Mouse (Mus musculus): ENCODE results near the gene Clcnkb. TPM values are rescaled to one million over a fixed set of nuclear protein-coding genes. Genes with fewer than 3 reads are reported as not detected.

Gene Clcnkb
- total and polyA plus RNA-seq, 3 experiments, result not detected

GRCm38 (mm10) chr4:141362937-141363548 is 52.8 kb downstream of the Clcnkb start:
- Histone ChIP-seq H3K27me3 (ENCODE audit: control insufficient read depth in 1 of 2, insufficient read depth in 2 of 2, low read length in 2 of 2) (peaks cover 0 to 4% of the 10 kb centered on the region in 2 experiments; a peak in 1 of 4 replicates), H3K27ac (ENCODE audit: control insufficient read depth, low read depth, low read length) (no peak overlapping the region), H3K4me1 (ENCODE audit: control insufficient read depth in 1 of 2, insufficient read depth in 2 of 2, low read length in 2 of 2) (no peaks in the 10 kb centered on the region; a peak in 1 of 4 replicates), H3K9me3 (replicated peaks; ENCODE audit: insufficient read depth, low read length) (no peaks in the 10 kb centered on the region), H3K9ac (ENCODE audit: control insufficient read depth, low read depth, low read length, poor library complexity, severe bottlenecking) (no peak overlapping the region), H3K79me2 (ENCODE audit: control insufficient read depth, insufficient read depth, low read length, poor library complexity) (no peaks in the 10 kb centered on the region), H3K36me3 (ENCODE audit: control insufficient read depth in 1 of 2, insufficient read depth in 2 of 2, low read length in 2 of 2) (no peaks in the 10 kb centered on the region), H3K4me3 (ENCODE audit: control insufficient read depth in 1 of 2, insufficient read depth in 1 of 2, low read depth in 2 of 2, low read length in 2 of 2) (no peak overlapping the region)
- TF ChIP-seq ZC3H11A (IDR thresholded peaks at IDR 0.05; ENCODE audit: low read depth, low read length), result peak; percentile 95
- TF ChIP-seq SMC3 (IDR thresholded peaks at IDR 0.05; ENCODE audit: low read depth, low read length), result peak; percentile 96
- TF ChIP-seq RAD21 (IDR thresholded peaks at IDR 0.05; ENCODE audit: low read depth, low read length), result peak; percentile 90
- TF ChIP-seq CTCF (IDR thresholded peaks at IDR 0.05 in 2 of 3, conservative IDR thresholded peaks at IDR 0.05 in 1 of 3; ENCODE audit: control insufficient read depth in 1 of 3, insufficient read depth in 1 of 3, low read depth in 2 of 3, low read length in 3 of 3, poor library complexity in 1 of 3, severe bottlenecking in 1 of 3), result peak; percentile 65 to 88 (median 66)
- TF ChIP-seq HCFC1 (IDR thresholded peaks at IDR 0.05; ENCODE audit: low read depth, low read length), result no peak
- TF ChIP-seq CHD1 (IDR thresholded peaks at IDR 0.05; ENCODE audit: low read depth, low read length), result no peak
- TF ChIP-seq CHD2 (IDR thresholded peaks at IDR 0.05; ENCODE audit: low read length), result no peak
- TF ChIP-seq ZMIZ1 (IDR thresholded peaks at IDR 0.05; ENCODE audit: low read depth, low read length), result no peak
- DNase-seq (ENCODE audit: low read depth, low spot score), result peak; percentile 74

- peak; percentile 74 for DNase-seq (ENCODE audit: low read depth, low spot score)
- no peak overlapping the region for H3K9ac ChIP-seq (ENCODE audit: control insufficient read depth, low read depth, low read length, poor library complexity, severe bottlenecking)
- H3K27me3 ChIP-seq (ENCODE audit: control insufficient read depth in 1 of 2, insufficient read depth in 2 of 2, low read length in 2 of 2), result peaks cover 0 to 3% of the 10 kb centered on the region in 2 experiments; a peak in 1 of 4 replicates
- no peaks in the 10 kb centered on the region for H3K36me3 ChIP-seq (ENCODE audit: control insufficient read depth in 1 of 2, insufficient read depth in 2 of 2, low read length in 2 of 2)
- no peaks in the 10 kb centered on the region for H3K9me3 ChIP-seq (replicated peaks; ENCODE audit: insufficient read depth, low read length)
- no peak overlapping the region for H3K27ac ChIP-seq (ENCODE audit: control insufficient read depth, low read depth, low read length)
- H3K79me2 ChIP-seq (ENCODE audit: control insufficient read depth, insufficient read depth, low read length, poor library complexity), result no peaks in the 10 kb centered on the region
- TF ChIP-seq SMC3 (IDR thresholded peaks at IDR 0.05; ENCODE audit: low read depth, low read length) (peak; percentile 85), CTCF (IDR thresholded peaks at IDR 0.05 in 2 of 3, conservative IDR thresholded peaks at IDR 0.05 in 1 of 3; ENCODE audit: control insufficient read depth in 1 of 3, insufficient read depth in 1 of 3, low read depth in 2 of 3, low read length in 3 of 3, poor library complexity in 1 of 3, severe bottlenecking in 1 of 3) (peak; percentile 60 to 87 (median 75)), ZC3H11A (IDR thresholded peaks at IDR 0.05; ENCODE audit: low read depth, low read length) (peak; percentile 69), ETS1 (IDR thresholded peaks at IDR 0.05; ENCODE audit: low read depth, low read length) (no peak), MAZ (IDR thresholded peaks at IDR 0.05; ENCODE audit: low read depth, low read length) (0 out of 2 replicates have a peak, but pooled peaks have one; percentile 35), JUND (IDR thresholded peaks at IDR 0.05; ENCODE audit: low read depth, low read length) (no peak), RAD21 (IDR thresholded peaks at IDR 0.05; ENCODE audit: low read depth, low read length) (peak; percentile 56)
- no peak overlapping the region for H3K4me3 ChIP-seq (ENCODE audit: control insufficient read depth in 1 of 2, insufficient read depth in 1 of 2, low read depth in 2 of 2, low read length in 2 of 2)
- no peaks in the 10 kb centered on the region; a peak in 1 of 4 replicates for H3K4me1 ChIP-seq (ENCODE audit: control insufficient read depth in 1 of 2, insufficient read depth in 2 of 2, low read length in 2 of 2)
Observed at GRCm38 (mm10) chr4:141360846-141361245, 55.0 kb downstream of the Clcnkb start.

GRCm38 (mm10) chr4:141359222-141359621 is 56.6 kb downstream of the Clcnkb start:
- Histone ChIP-seq H3K27ac (ENCODE audit: control insufficient read depth, low read depth, low read length) (no peak overlapping the region), H3K4me3 (ENCODE audit: control insufficient read depth in 1 of 2, insufficient read depth in 1 of 2, low read depth in 2 of 2, low read length in 2 of 2) (no peak overlapping the region), H3K36me3 (ENCODE audit: control insufficient read depth in 1 of 2, insufficient read depth in 2 of 2, low read length in 2 of 2) (no peaks in the 10 kb centered on the region), H3K9ac (ENCODE audit: control insufficient read depth, low read depth, low read length, poor library complexity, severe bottlenecking) (no peak overlapping the region), H3K27me3 (ENCODE audit: control insufficient read depth in 1 of 2, insufficient read depth in 2 of 2, low read length in 2 of 2) (no peaks in the 10 kb centered on the region), H3K79me2 (ENCODE audit: control insufficient read depth, insufficient read depth, low read length, poor library complexity) (no peaks in the 10 kb centered on the region), H3K4me1 (ENCODE audit: control insufficient read depth in 1 of 2, insufficient read depth in 2 of 2, low read length in 2 of 2) (no peaks in the 10 kb centered on the region; a peak in 1 of 4 replicates), H3K9me3 (replicated peaks; ENCODE audit: insufficient read depth, low read length) (no peaks in the 10 kb centered on the region)
- no peak for TF ChIP-seq ZKSCAN1 (IDR thresholded peaks at IDR 0.05; ENCODE audit: low read depth, low read length)
- no peak for TF ChIP-seq KAT2A (conservative IDR thresholded peaks at IDR 0.05; ENCODE audit: low read depth, low read length)
- no peak for TF ChIP-seq MEF2A (IDR thresholded peaks at IDR 0.05; ENCODE audit: extremely low read depth, insufficient replicate concordance, low read depth, low read length, poor library complexity, severe bottlenecking)
- TF ChIP-seq HCFC1 (IDR thresholded peaks at IDR 0.05; ENCODE audit: low read depth, low read length), result no peak
- TF ChIP-seq USF2 (IDR thresholded peaks at IDR 0.05; ENCODE audit: borderline replicate concordance in 1 of 2, insufficient read depth in 1 of 2, low read depth in 1 of 2, low read length in 2 of 2), result no peak
- no peak for TF ChIP-seq CTCF (IDR thresholded peaks at IDR 0.05 in 2 of 3, conservative IDR thresholded peaks at IDR 0.05 in 1 of 3; ENCODE audit: control insufficient read depth in 1 of 3, insufficient read depth in 1 of 3, low read depth in 2 of 3, low read length in 3 of 3, poor library complexity in 1 of 3, severe bottlenecking in 1 of 3)
- no peak for TF ChIP-seq GATA1 (IDR thresholded peaks at IDR 0.05; ENCODE audit: low read depth, low read length)
- no peak for TF ChIP-seq CHD1 (IDR thresholded peaks at IDR 0.05; ENCODE audit: low read depth, low read length)
- no peak for TF ChIP-seq NRF1 (IDR thresholded peaks at IDR 0.05; ENCODE audit: insufficient read depth, low read depth, low read length, poor library complexity, severe bottlenecking)
- TF ChIP-seq ZMIZ1 (IDR thresholded peaks at IDR 0.05; ENCODE audit: low read depth, low read length), result no peak
- no peak for TF ChIP-seq BHLHE40 (IDR thresholded peaks at IDR 0.05; ENCODE audit: borderline replicate concordance, low read depth, low read length)
- no peak for TF ChIP-seq TBP (IDR thresholded peaks at IDR 0.05; ENCODE audit: low read depth, low read length)
- no peak for TF ChIP-seq MAFK (IDR thresholded peaks at IDR 0.05; ENCODE audit: borderline replicate concordance, low read depth, low read length)
- no peak for TF ChIP-seq SMC3 (IDR thresholded peaks at IDR 0.05; ENCODE audit: low read depth, low read length)
- DNase-seq (ENCODE audit: low read depth, low spot score), result no peak
